Mouse (Mus musculus) megakaryocyte, embryonic 14.5 days (primary cell): Measurements from ENCODE around the gene Fnbp1.

Experiments used
- FLI1 ChIP-seq: IDR thresholded peaks from 2 replicates; pipeline ENCODE4 v1.6.1; 2012; ENCODE audit warnings: low read length, inconsistent platforms, mixed read lengths
- GATA1 ChIP-seq: IDR thresholded peaks from 3 replicates; pipeline ENCODE4 v1.6.1; 2012; ENCODE audit warnings: mixed read lengths, low read length, inconsistent platforms, borderline replicate concordance

- TF ChIP-seq GATA1: no peak
- no peak for TF ChIP-seq FLI1
Observed at GRCm38 (mm10) chr2:31024618-31025370, 117.0 kb downstream of the Fnbp1 start.
